8 mouse cellular contexts compared by ENCODE assay signal in the genomic region with DNA sequence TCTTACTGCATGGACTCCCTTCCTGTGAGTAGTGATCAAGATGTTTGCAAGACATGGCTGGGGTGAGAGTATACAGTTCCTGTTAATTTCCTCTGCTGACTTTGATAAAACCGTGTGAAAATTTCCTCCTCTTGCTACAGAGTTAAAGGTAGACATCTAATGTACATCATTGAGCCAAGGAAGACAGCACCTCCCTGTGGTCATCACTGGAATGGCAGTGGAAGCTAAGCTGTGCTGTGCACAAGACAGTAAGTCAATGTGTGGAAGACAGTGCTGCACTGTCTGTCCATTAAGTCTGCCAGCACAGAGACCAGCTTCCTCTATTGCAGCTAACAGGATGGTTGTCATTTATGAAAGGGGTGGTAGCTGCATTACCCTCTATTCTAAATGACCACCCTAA. TPM values are rescaled to one million over a fixed set of nuclear protein-coding genes. Genes with fewer than 3 reads are reported as not detected.
A peak's percentile ranks its signal among the peaks of the same experiment; 100 is the strongest.
DNase-seq lines count a peak whose midpoint lies in the region; ATAC-seq and TF ChIP-seq lines count a peak whose summit lies in the region.

No protein-coding gene starts in this region.

- H3K4me3 ChIP-seq in midbrain, embryonic 14.5 days (replicated peaks; ENCODE audit: low read depth, low read length), result no peak overlapping the region
- no peak overlapping the region for H3K4me3 ChIP-seq in midbrain, embryonic 16.5 days (ENCODE audit: low read depth, low read length)
- no peak overlapping the region for H3K4me3 ChIP-seq in forebrain, postnatal 0 days (ENCODE audit: low read depth, low read length)
- H3K4me3 ChIP-seq in limb, embryonic 14.5 days (replicated peaks; ENCODE audit: low read length), result no peak overlapping the region

- H3K36me3 ChIP-seq in midbrain, embryonic 14.5 days (ENCODE audit: control insufficient read depth, insufficient read depth, low read length), result no peaks in the 10 kb centered on the region
- no peaks in the 10 kb centered on the region for H3K36me3 ChIP-seq in midbrain, embryonic 16.5 days (ENCODE audit: control insufficient read depth, insufficient read depth, low read length)
- no peaks in the 10 kb centered on the region for H3K36me3 ChIP-seq in forebrain, postnatal 0 days (ENCODE audit: insufficient read depth)
- no peaks in the 10 kb centered on the region for H3K36me3 ChIP-seq in limb, embryonic 14.5 days (ENCODE audit: control insufficient read depth, insufficient read depth, low read length)

- no peak overlapping the region for H3K4me2 ChIP-seq in midbrain, embryonic 14.5 days (ENCODE audit: low read length)
- H3K4me2 ChIP-seq in midbrain, embryonic 16.5 days (ENCODE audit: low read length), result no peak overlapping the region
- no peak overlapping the region for H3K4me2 ChIP-seq in forebrain, postnatal 0 days (ENCODE audit: low read depth)
- no peak overlapping the region for H3K4me2 ChIP-seq in limb, embryonic 14.5 days (replicated peaks; ENCODE audit: low read depth, low read length, severe bottlenecking)

- 20% methylated on average over 1 of the region's 1 CpGs for WGBS in midbrain, embryonic 14.5 days
- WGBS in midbrain, embryonic 16.5 days, result 26% methylated on average over 1 of the region's 1 CpGs
- WGBS in forebrain, postnatal 0 days, result 6% methylated on average over 1 of the region's 1 CpGs
- WGBS in limb, embryonic 14.5 days, result 3% methylated on average over 1 of the region's 1 CpGs

- TF ChIP-seq POLR2A in brain, embryonic 14.5 days (IDR thresholded peaks at IDR 0.05; ENCODE audit: borderline replicate concordance, extremely low read depth, insufficient read depth, insufficient read length, poor library complexity, severe bottlenecking), result no peak
- TF ChIP-seq POLR2A in limb, embryonic 14.5 days (IDR thresholded peaks at IDR 0.05; ENCODE audit: borderline replicate concordance, extremely low read depth, insufficient read depth, insufficient read length), result no peak

- no peak for ATAC-seq in midbrain, embryonic 14.5 days (ENCODE audit: low FRiP score, low TSS enrichment)
- ATAC-seq in midbrain, embryonic 16.5 days, result no peak
- ATAC-seq in forebrain, postnatal 0 days, result peak; percentile 63
- no peak for ATAC-seq in limb, embryonic 14.5 days (ENCODE audit: low FRiP score, low read depth)

- no peak overlapping the region for H3K9ac ChIP-seq in midbrain, embryonic 14.5 days (replicated peaks; ENCODE audit: low read length)
- no peak overlapping the region for H3K9ac ChIP-seq in midbrain, embryonic 16.5 days (ENCODE audit: low read depth, low read length)
- no peak overlapping the region for H3K9ac ChIP-seq in forebrain, postnatal 0 days
- H3K9ac ChIP-seq in limb, embryonic 14.5 days (ENCODE audit: low read depth, low read length, severe bottlenecking), result no peak overlapping the region

- peak; percentile 75; the same call in 1 of the 2 replicates for TF ChIP-seq CTCF in brain, embryonic 14.5 days (IDR thresholded peaks at IDR 0.05; ENCODE audit: borderline replicate concordance, extremely low read depth, insufficient read depth, insufficient read length)
- TF ChIP-seq CTCF in forebrain, postnatal 0 days (IDR thresholded peaks at IDR 0.05; ENCODE audit: low read depth), result peak; percentile 81

- no peaks in the 10 kb centered on the region for H3K27me3 ChIP-seq in midbrain, embryonic 14.5 days (ENCODE audit: control insufficient read depth, insufficient read depth, low read length)
- H3K27me3 ChIP-seq in midbrain, embryonic 16.5 days (ENCODE audit: control insufficient read depth, insufficient read depth, low read depth, low read length), result no peaks in the 10 kb centered on the region
- no peaks in the 10 kb centered on the region for H3K27me3 ChIP-seq in forebrain, postnatal 0 days (ENCODE audit: insufficient read depth, low read length)
- no peaks in the 10 kb centered on the region for H3K27me3 ChIP-seq in limb, embryonic 14.5 days (ENCODE audit: control insufficient read depth, insufficient read depth, low read length)

- no peak overlapping the region for H3K27ac ChIP-seq in midbrain, embryonic 14.5 days (replicated peaks; ENCODE audit: low read depth, low read length)
- no peak overlapping the region for H3K27ac ChIP-seq in midbrain, embryonic 16.5 days (ENCODE audit: low read length)
- no peak overlapping the region for H3K27ac ChIP-seq in forebrain, postnatal 0 days (ENCODE audit: low read depth, low read length)
- H3K27ac ChIP-seq in limb, embryonic 14.5 days (replicated peaks; ENCODE audit: low read depth, low read length), result no peak overlapping the region

- peak; percentile 72 for DNase-seq in midbrain, embryonic 14.5 days
- DNase-seq in brain, embryonic 14.5 days (ENCODE audit: low read depth), result peak; percentile 74
- peak; percentile 75 for DNase-seq in forebrain, postnatal 0 days
- DNase-seq in kidney, adult 8-10 months, result peak; percentile 47 to 87
- peak; percentile 63 for DNase-seq in limb, embryonic 14.5 days (ENCODE audit: low spot score)
- peak; percentile 20 for DNase-seq in retina, adult 2 months (ENCODE audit: low read depth, low spot score)
- peak; percentile 58 to 60 for DNase-seq in thymus, postnatal 36 days

- no peaks in the 10 kb centered on the region for H3K4me1 ChIP-seq in midbrain, embryonic 14.5 days (ENCODE audit: control insufficient read depth, insufficient read depth, low read length)
- no peaks in the 10 kb centered on the region for H3K4me1 ChIP-seq in midbrain, embryonic 16.5 days (ENCODE audit: control insufficient read depth, insufficient read depth, low read length)
- no peaks in the 10 kb centered on the region for H3K4me1 ChIP-seq in forebrain, postnatal 0 days (ENCODE audit: insufficient read depth)
- no peaks in the 10 kb centered on the region for H3K4me1 ChIP-seq in limb, embryonic 14.5 days (ENCODE audit: control insufficient read depth, insufficient read depth, low read length)

- no peaks in the 10 kb centered on the region for H3K9me3 ChIP-seq in midbrain, embryonic 14.5 days (ENCODE audit: control insufficient read depth, low read length)
- H3K9me3 ChIP-seq in midbrain, embryonic 16.5 days (replicated peaks; ENCODE audit: control insufficient read depth, low read length, poor library complexity, severe bottlenecking), result no peaks in the 10 kb centered on the region
- H3K9me3 ChIP-seq in forebrain, postnatal 0 days (ENCODE audit: low read length), result no peaks in the 10 kb centered on the region
- no peaks in the 10 kb centered on the region for H3K9me3 ChIP-seq in limb, embryonic 14.5 days (ENCODE audit: control insufficient read depth, low read length)

RNA-seq across cellular contexts. Expression of a gene that starts 18.8 kb away (rescaled TPM):
- 0.24 and 0.43 TPM in 2 replicates for polyA plus RNA-seq in midbrain, embryonic 14.5 days (2014; fragmentation: Nextera tagmentation; extraction: Ambion mirVana)
- 0.57 and 0.63 TPM in 2 replicates for polyA plus RNA-seq in midbrain, embryonic 16.5 days (2015; fragmentation: Nextera tagmentation; extraction: Ambion mirVana)
- 0.67 and 0.83 TPM in 2 replicates for polyA plus RNA-seq in brain, embryonic 14.5 days (2012; rRNA removed)
- total RNA-seq in forebrain, postnatal 0 days (2014; rRNA removed), result 0.62 and 1.3 TPM in 2 replicates
- polyA plus RNA-seq in forebrain, postnatal 0 days (2015; fragmentation: Nextera tagmentation; extraction: Ambion mirVana), result 0.29 and 0.39 TPM in 2 replicates
- 1.8 and 2.0 TPM in 2 replicates for polyA plus RNA-seq in limb, embryonic 14.5 days (2012; rRNA removed)
- polyA plus RNA-seq in limb, embryonic 14.5 days (2014; fragmentation: Nextera tagmentation; extraction: Ambion mirVana), result 1.5 and 1.6 TPM in 2 replicates

RNA-seq across cellular contexts. Expression of a gene that starts 27.0 kb away (rescaled TPM):
- 1.4 and 1.5 TPM in 2 replicates for polyA plus RNA-seq in midbrain, embryonic 14.5 days (2014; fragmentation: Nextera tagmentation; extraction: Ambion mirVana)
- polyA plus RNA-seq in midbrain, embryonic 16.5 days (2015; fragmentation: Nextera tagmentation; extraction: Ambion mirVana), result 1.1 and 1.8 TPM in 2 replicates
- 5.3 and 8.0 TPM in 2 replicates for polyA plus RNA-seq in brain, embryonic 14.5 days (2012; rRNA removed)
- 2.6 and 5.8 TPM in 2 replicates for total RNA-seq in forebrain, postnatal 0 days (2014; rRNA removed)
- 0.24 and 0.91 TPM in 2 replicates for polyA plus RNA-seq in forebrain, postnatal 0 days (2015; fragmentation: Nextera tagmentation; extraction: Ambion mirVana)
- polyA plus RNA-seq in limb, embryonic 14.5 days (2012; rRNA removed), result 8.1 and 9.5 TPM in 2 replicates
- polyA plus RNA-seq in limb, embryonic 14.5 days (2014; fragmentation: Nextera tagmentation; extraction: Ambion mirVana), result 3.5 and 4.4 TPM in 2 replicates

RNA-seq across cellular contexts. Expression of a gene that starts 53.4 kb away (rescaled TPM):
- polyA plus RNA-seq in midbrain, embryonic 14.5 days (2014; fragmentation: Nextera tagmentation; extraction: Ambion mirVana), result 4.4 and 5.7 TPM in 2 replicates
- polyA plus RNA-seq in midbrain, embryonic 16.5 days (2015; fragmentation: Nextera tagmentation; extraction: Ambion mirVana), result 5.7 and 5.9 TPM in 2 replicates
- polyA plus RNA-seq in brain, embryonic 14.5 days (2012; rRNA removed), result 2.0 and 3.7 TPM in 2 replicates
- total RNA-seq in forebrain, postnatal 0 days (2014; rRNA removed), result 2.0 and 3.5 TPM in 2 replicates
- polyA plus RNA-seq in forebrain, postnatal 0 days (2015; fragmentation: Nextera tagmentation; extraction: Ambion mirVana), result 3.5 and 3.6 TPM in 2 replicates
- 12.2 and 14.6 TPM in 2 replicates for polyA plus RNA-seq in limb, embryonic 14.5 days (2012; rRNA removed)
- 21.7 and 27.8 TPM in 2 replicates for polyA plus RNA-seq in limb, embryonic 14.5 days (2014; fragmentation: Nextera tagmentation; extraction: Ambion mirVana)

Comparison
In these comparisons a context has a peak if more than half of its experiments do, and no peak if none do; other contexts are left out.
1. DNase-seq: peak in every context shown above with its lines; median percentile 75 in forebrain, postnatal 0 days; 74 in brain, embryonic 14.5 days; 72 in midbrain, embryonic 14.5 days; 67 in kidney, adult 8-10 months; 63 in limb, embryonic 14.5 days; 59 in thymus, postnatal 36 days; 20 in retina, adult 2 months.